Mouse (Mus musculus) liver, embryonic 16.5 days (tissue): ENCODE measurements around the gene Gnb4. TPM values are rescaled to one million over a fixed set of nuclear protein-coding genes. Genes with fewer than 3 reads are reported as not detected.

Experiments
- ATAC-seq: fragments of 200-750 bp; cut with Nextera tagmentation; 2 replicates; pipeline ENCODE4 v1.8.0; 2017; ENCODE audit warnings: low read depth, mild to moderate bottlenecking, moderate number of reproducible peaks, moderate library complexity
- H3K27ac ChIP-seq: fragments of 300-500 bp; sonication (generic); 2 replicates; pipeline ENCODE4 v1.5.1; 2014; ENCODE audit warnings: mild to moderate bottlenecking, low read length
- H3K27me3 ChIP-seq: fragments of 300-500 bp; sonication (generic); 2 replicates; pipeline ENCODE4 v1.6.1; 2014; ENCODE audit warnings: low read depth, low read length, mixed read lengths; ENCODE audit not compliant: control insufficient read depth, insufficient read depth
- H3K36me3 ChIP-seq: fragments of 300-500 bp; sonication (generic); 2 replicates; pipeline ENCODE4 v1.6.1; 2014; ENCODE audit warnings: mild to moderate bottlenecking; ENCODE audit not compliant: control insufficient read depth, insufficient read depth
- H3K4me1 ChIP-seq: fragments of 300-500 bp; sonication (generic); 2 replicates; pipeline ENCODE4 v1.6.1; 2014; ENCODE audit warnings: low read depth, low read length, mixed read lengths; ENCODE audit not compliant: control insufficient read depth
- H3K4me2 ChIP-seq: fragments of 300-500 bp; sonication (generic); 2 replicates; pipeline ENCODE4 v1.6.1; 2014; ENCODE audit warnings: low read depth, low read length, mixed read lengths
- H3K4me3 ChIP-seq: fragments of 300-500 bp; sonication (generic); 2 replicates; pipeline ENCODE4 v1.5.1; 2014; ENCODE audit warnings: low read depth, mild to moderate bottlenecking, low read length
- H3K9ac ChIP-seq: fragments of 300-500 bp; sonication (generic); 2 replicates; pipeline ENCODE4 v1.6.1; 2014; ENCODE audit warnings: low read depth, low read length
- H3K9me3 ChIP-seq: fragments of 300-500 bp; sonication (generic); replicated peaks from 2 replicates; pipeline ENCODE4 v1.6.1; 2016; ENCODE audit warnings: low read length; ENCODE audit not compliant: control insufficient read depth
- WGBS: fragments of 180-500 bp; shearing (Covaris S2); extraction: QIAGEN DNeasy Blood & Tissue Kit; methylation state at CpG from one replicate; pipeline ENCODE4 v1.1.7; 2014; ENCODE audit not compliant: insufficient replicate concordance; 5-methylcytosine and 5-hydroxymethylcytosine counted together
- polyA plus RNA-seq: library from polyadenylated mRNA; unstranded; fragments of >200 nt; fragmentation: Nextera tagmentation; extraction: Ambion mirVana; gene quantifications from 2 replicates; pipeline ENCODE4 v1.2.1, GENCODE M21; 2015

The Gnb4 gene
- polyA plus RNA-seq, 1 experiment from 2014 or later: 8.4 TPM

GRCm38 (mm10) chr3:32575151-32575550, 41.2 kb downstream of the Gnb4 start:
- Histone ChIP-seq H3K27me3 (no peaks in the 10 kb centered on the region), H3K27ac (no peak overlapping the region), H3K4me1 (no peaks in the 10 kb centered on the region), H3K36me3 (peaks cover 5% of the 10 kb centered on the region; the same call in 1 of the 2 replicates), H3K9me3 (no peaks in the 10 kb centered on the region), H3K4me3 (no peak overlapping the region), H3K9ac (no peak overlapping the region), H3K4me2 (no peak overlapping the region)
- no peak for ATAC-seq
- 80% methylated on average over 3 of the region's 3 CpGs for WGBS

DNA sequence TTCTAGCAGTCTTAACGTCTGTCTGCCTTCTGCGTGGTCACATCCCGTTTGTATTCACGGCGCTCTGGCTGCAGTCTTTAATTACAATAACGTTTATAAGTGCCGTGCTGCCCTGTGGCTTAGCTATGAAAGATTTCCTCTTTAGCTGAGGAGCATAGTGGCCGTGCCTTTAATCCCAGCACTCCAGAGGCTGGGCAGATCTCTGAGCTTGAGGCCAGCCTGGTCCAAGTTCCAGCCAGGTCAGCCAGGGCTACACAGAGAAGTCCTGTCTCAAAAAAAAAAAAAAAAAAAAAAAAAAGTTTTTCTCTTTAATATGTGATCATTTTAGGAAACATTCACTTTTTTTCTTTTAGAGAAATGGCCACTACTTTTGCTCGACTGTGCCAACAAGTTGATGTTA, 42.5 kb downstream of the Gnb4 start:
- Histone ChIP-seq H3K27me3 (no peaks in the 10 kb centered on the region), H3K4me3 (no peak overlapping the region), H3K27ac (no peak overlapping the region), H3K4me2 (no peak overlapping the region), H3K9ac (no peak overlapping the region), H3K9me3 (no peaks in the 10 kb centered on the region), H3K4me1 (no peaks in the 10 kb centered on the region), H3K36me3 (peaks cover 15% of the 10 kb centered on the region)
- 79% methylated on average over 9 of the region's 9 CpGs for WGBS
- ATAC-seq: no peak

GRCm38 (mm10) chr3:32573086-32573485, 43.3 kb downstream of the Gnb4 start:
- Histone ChIP-seq H3K36me3 (peaks cover 23% of the 10 kb centered on the region), H3K4me2 (no peak overlapping the region), H3K27ac (no peak overlapping the region), H3K4me1 (no peaks in the 10 kb centered on the region), H3K9ac (no peak overlapping the region), H3K4me3 (no peak overlapping the region), H3K9me3 (no peaks in the 10 kb centered on the region), H3K27me3 (no peaks in the 10 kb centered on the region)
- WGBS: 85% methylated on average over 2 of the region's 2 CpGs
- ATAC-seq: no peak

DNA sequence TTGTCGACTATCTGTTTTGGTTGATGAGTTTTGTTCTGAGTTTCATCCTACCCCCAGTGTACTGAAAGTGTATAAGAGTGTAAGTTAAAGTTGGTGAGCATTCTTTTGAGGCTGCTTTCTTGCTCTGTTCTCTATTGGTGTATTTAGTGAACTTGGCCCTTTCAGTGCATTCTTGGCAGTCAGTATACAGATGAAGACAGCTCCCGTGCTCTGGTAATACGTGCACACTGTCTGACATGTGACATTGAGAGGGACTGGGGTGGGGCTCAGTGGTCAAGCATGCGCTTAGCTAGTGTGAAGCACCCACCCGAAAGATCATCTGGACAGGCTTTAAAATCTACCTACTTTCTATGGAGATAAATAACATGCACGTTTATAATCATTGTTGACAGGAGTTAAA, 53.0 kb downstream of the Gnb4 start:
- Histone ChIP-seq H3K4me2 (no peak overlapping the region), H3K9ac (no peak overlapping the region), H3K36me3 (peaks cover 16% of the 10 kb centered on the region), H3K9me3 (no peaks in the 10 kb centered on the region), H3K27ac (no peak overlapping the region), H3K27me3 (no peaks in the 10 kb centered on the region), H3K4me3 (no peak overlapping the region), H3K4me1 (no peaks in the 10 kb centered on the region)
- ATAC-seq: no peak
- WGBS: 75% methylated on average over 6 of the region's 6 CpGs

GRCm38 (mm10) chr3:32553061-32553460, 63.3 kb downstream of the Gnb4 start:
- 91% methylated on average over 1 of the region's 1 CpGs for WGBS
- Histone ChIP-seq H3K9me3 (no peaks in the 10 kb centered on the region), H3K9ac (no peak overlapping the region), H3K4me1 (no peaks in the 10 kb centered on the region), H3K27me3 (no peaks in the 10 kb centered on the region), H3K36me3 (peaks cover 14% of the 10 kb centered on the region), H3K27ac (no peak overlapping the region), H3K4me2 (no peak overlapping the region), H3K4me3 (no peak overlapping the region)
- no peak for ATAC-seq

GRCm38 (mm10) chr3:32538091-32538490, 78.3 kb downstream of the Gnb4 start:
- no peak for ATAC-seq
- peaks cover 3% of the 10 kb centered on the region for H3K36me3 ChIP-seq
- H3K4me2 ChIP-seq: no peak overlapping the region
- no peaks in the 10 kb centered on the region for H3K27me3 ChIP-seq
- H3K9ac ChIP-seq: no peak overlapping the region
- H3K27ac ChIP-seq: no peak overlapping the region
- WGBS: 80% methylated on average over 5 of the region's 5 CpGs
- no peaks in the 10 kb centered on the region for H3K9me3 ChIP-seq
- H3K4me3 ChIP-seq: no peak overlapping the region
- peaks cover 7% of the 10 kb centered on the region for H3K4me1 ChIP-seq

DNA sequence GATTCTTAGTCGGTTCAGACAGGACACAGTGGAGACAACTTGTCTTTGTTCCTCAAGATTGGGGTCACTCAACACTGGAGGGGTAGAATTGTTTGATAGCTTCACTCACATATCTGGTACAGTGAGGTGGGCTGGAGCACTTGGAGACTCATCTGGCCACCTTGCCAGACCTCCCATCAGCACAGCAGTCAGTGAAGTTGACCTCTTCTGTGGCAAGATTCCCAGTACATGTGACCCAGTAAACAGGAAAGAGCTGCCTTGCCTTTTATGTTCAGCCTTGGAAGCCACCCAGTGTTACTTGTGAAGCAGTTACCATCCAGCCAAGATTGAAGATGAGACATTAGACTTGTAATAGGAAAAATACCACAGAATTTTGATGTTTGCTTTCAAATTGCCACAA, 78.8 kb downstream of the Gnb4 start:
- H3K4me3 ChIP-seq: no peak overlapping the region
- H3K36me3 ChIP-seq: peaks cover 3% of the 10 kb centered on the region
- no peak for ATAC-seq
- WGBS: 74% methylated on average over 1 of the region's 1 CpGs
- no peak overlapping the region for H3K27ac ChIP-seq
- H3K27me3 ChIP-seq: no peaks in the 10 kb centered on the region
- H3K4me2 ChIP-seq: no peak overlapping the region
- H3K4me1 ChIP-seq: peaks cover 7% of the 10 kb centered on the region
- no peak overlapping the region for H3K9ac ChIP-seq
- no peaks in the 10 kb centered on the region for H3K9me3 ChIP-seq

- peak; percentile 69 for ATAC-seq
- no peak overlapping the region for H3K4me2 ChIP-seq
- 17% methylated on average over 1 of the region's 1 CpGs for WGBS
These were observed 80.7 kb downstream of the Gnb4 start for GRCm38 (mm10) chr3:32535692-32536091.

More at GRCm38 (mm10) chr3:32535692-32536091, 80.7 kb downstream of the Gnb4 start:
- Histone ChIP-seq H3K27ac (no peak overlapping the region), H3K27me3 (no peaks in the 10 kb centered on the region), H3K4me1 (peaks cover 7% of the 10 kb centered on the region), H3K4me3 (no peak overlapping the region), H3K36me3 (peaks cover 3% of the 10 kb centered on the region), H3K9me3 (no peaks in the 10 kb centered on the region), H3K9ac (no peak overlapping the region)
